Mouse (Mus musculus) forebrain, embryonic 14.5 days (tissue): Measurements from ENCODE around the gene Lsmem1. TPM values are rescaled to one million over a fixed set of nuclear protein-coding genes. Genes with fewer than 3 reads are reported as not detected.

Experiments used
- ATAC-seq: fragments of 200-750 bp; cut with Nextera tagmentation; 2 replicates; pipeline ENCODE4 v1.8.0; 2017; ENCODE audit warnings: mild to moderate bottlenecking, moderate library complexity
- DNase-seq: peaks from one replicate; pipeline ENCODE4 v3.0.0-alpha.2; 2015; ENCODE audit warnings: low spot score
- H3K27ac ChIP-seq: fragments of 300-500 bp; sonication (generic); 2 replicates; pipeline ENCODE4 v1.5.1; 2014; ENCODE audit warnings: low read depth, mild to moderate bottlenecking, control low read depth, low read length, moderate library complexity
- H3K27me3 ChIP-seq: fragments of 300-500 bp; sonication (generic); replicated peaks from 2 replicates; pipeline ENCODE4 v1.6.1; 2014; ENCODE audit warnings: low read length, control low read depth, mixed read lengths; ENCODE audit not compliant: control insufficient read depth, insufficient read depth
- H3K36me3 ChIP-seq: fragments of 300-500 bp; sonication (generic); 2 replicates; pipeline ENCODE4 v1.6.1; 2014; ENCODE audit warnings: low read length, control low read depth; ENCODE audit not compliant: control insufficient read depth, insufficient read depth
- H3K4me1 ChIP-seq: fragments of 300-500 bp; sonication (generic); 2 replicates; pipeline ENCODE4 v1.6.1; 2014; ENCODE audit warnings: antibody characterized with exemption, low read length, control low read depth; ENCODE audit not compliant: control insufficient read depth, insufficient read depth
- H3K4me2 ChIP-seq: fragments of 300-500 bp; sonication (generic); 2 replicates; pipeline ENCODE4 v1.6.1; 2014; ENCODE audit warnings: mild to moderate bottlenecking, control low read depth, low read length
- H3K4me3 ChIP-seq: fragments of 300-500 bp; sonication (generic); 2 replicates; pipeline ENCODE4 v1.5.1; 2014; ENCODE audit warnings: low read depth, low read length, control low read depth
- H3K9ac ChIP-seq: fragments of 300-500 bp; sonication (generic); 2 replicates; pipeline ENCODE4 v1.6.1; 2014; ENCODE audit warnings: mild to moderate bottlenecking, low read length, control low read depth, moderate library complexity
- H3K9me3 ChIP-seq: fragments of 300-500 bp; sonication (generic); replicated peaks from 2 replicates; pipeline ENCODE4 v1.6.1; 2016; ENCODE audit warnings: low read length, control low read depth, mixed read lengths; ENCODE audit not compliant: control insufficient read depth
- WGBS: fragments of 180-500 bp; shearing (Covaris S2); extraction: QIAGEN DNeasy Blood & Tissue Kit; methylation state at CpG from one replicate; pipeline ENCODE4 v1.1.7; 2014; 5-methylcytosine and 5-hydroxymethylcytosine counted together
- polyA plus RNA-seq: library from polyadenylated mRNA; unstranded; fragments of >200 nt; fragmentation: Nextera tagmentation; extraction: Ambion mirVana; gene quantifications from 2 replicates; pipeline ENCODE4 v1.2.1, GENCODE M21; 2014

The Lsmem1 gene
- not detected in 2 replicates for polyA plus RNA-seq

GRCm38 (mm10) chr12:40199302-40199701, at the start of gene Lsmem1:
Lsmem1 (minus strand) TSS chr12:40199490.
- Histone ChIP-seq H3K9ac (no peak within 1 kb of the TSS), H3K4me2 (no peak within 1 kb of the TSS), H3K9me3 (no peaks in the 10 kb centered on the region), H3K36me3 (peaks cover 27% of the 10 kb centered on the region), H3K27ac (no peak within 1 kb of the TSS), H3K4me3 (no peak within 1 kb of the TSS), H3K27me3 (no peaks in the 10 kb centered on the region), H3K4me1 (no peaks in the 10 kb centered on the region)
- 87% methylated on average over 8 of the region's 8 CpGs for WGBS
- ATAC-seq (peak; percentile 44; the same call in 1 of the 2 replicates), DNase-seq (no peak)

- no peaks in the 10 kb centered on the region for H3K9me3 ChIP-seq
- ATAC-seq: no peak
- H3K4me1 ChIP-seq: no peaks in the 10 kb centered on the region; the same call in 1 of the 2 replicates
- H3K27me3 ChIP-seq: no peaks in the 10 kb centered on the region
- no peak within 1 kb of the TSS for H3K4me2 ChIP-seq
- no peaks in the 10 kb centered on the region for H3K36me3 ChIP-seq
- 67% methylated on average over 5 of the region's 5 CpGs for WGBS
- DNase-seq: no peak
- H3K4me3 ChIP-seq: no peak within 1 kb of the TSS
- H3K27ac ChIP-seq: no peak within 1 kb of the TSS
- no peak within 1 kb of the TSS for H3K9ac ChIP-seq
Observed at GRCm38 (mm10) chr12:40248454-40249180, 49.3 kb upstream of the Lsmem1 start, which contains the start of gene Ifrd1. Ifrd1 (minus strand) TSS chr12:40248504.

GRCm38 (mm10) chr12:40247976-40248375, 48.7 kb upstream of the Lsmem1 start:
- DNase-seq: no peak
- H3K4me2 ChIP-seq: no peak overlapping the region
- WGBS: 73% methylated on average over 6 of the region's 6 CpGs
- no peaks in the 10 kb centered on the region for H3K9me3 ChIP-seq
- no peaks in the 10 kb centered on the region for H3K36me3 ChIP-seq
- no peak for ATAC-seq
- no peak overlapping the region for H3K4me3 ChIP-seq
- no peak overlapping the region for H3K27ac ChIP-seq
- no peaks in the 10 kb centered on the region; the same call in 1 of the 2 replicates for H3K4me1 ChIP-seq
- no peaks in the 10 kb centered on the region for H3K27me3 ChIP-seq
- H3K9ac ChIP-seq: no peak overlapping the region

GRCm38 (mm10) chr12:40247384-40247783, 48.1 kb upstream of the Lsmem1 start:
- no peak for ATAC-seq
- WGBS: 87% methylated on average over 4 of the region's 4 CpGs

GRCm38 (mm10) chr12:40245434-40245970, 46.2 kb upstream of the Lsmem1 start:
- Histone ChIP-seq H3K4me1 (no peaks in the 10 kb centered on the region; the same call in 1 of the 2 replicates), H3K4me3 (no peak overlapping the region), H3K27me3 (no peaks in the 10 kb centered on the region), H3K36me3 (no peaks in the 10 kb centered on the region), H3K9ac (no peak overlapping the region), H3K4me2 (no peak overlapping the region), H3K27ac (no peak overlapping the region), H3K9me3 (no peaks in the 10 kb centered on the region)
- DNase-seq: no peak
- WGBS: 93% methylated on average over 7 of the region's 7 CpGs
- ATAC-seq: no peak

More at GRCm38 (mm10) chr12:40247384-40247783, 48.1 kb upstream of the Lsmem1 start:
- no peaks in the 10 kb centered on the region for H3K36me3 ChIP-seq
- H3K4me2 ChIP-seq: no peak overlapping the region
- no peaks in the 10 kb centered on the region; the same call in 1 of the 2 replicates for H3K4me1 ChIP-seq
- no peaks in the 10 kb centered on the region for H3K27me3 ChIP-seq
- H3K9me3 ChIP-seq: no peaks in the 10 kb centered on the region
- H3K27ac ChIP-seq: no peak overlapping the region
- H3K4me3 ChIP-seq: no peak overlapping the region
- DNase-seq: no peak
- no peak overlapping the region for H3K9ac ChIP-seq

- H3K4me2 ChIP-seq: no peak overlapping the region
- no peaks in the 10 kb centered on the region for H3K27me3 ChIP-seq
- ATAC-seq (no peak), DNase-seq (no peak)
- H3K9me3 ChIP-seq: no peaks in the 10 kb centered on the region
- no peak overlapping the region for H3K27ac ChIP-seq
- no peak overlapping the region for H3K4me3 ChIP-seq
- H3K9ac ChIP-seq: no peak overlapping the region
- WGBS: 92% methylated on average over 5 of the region's 5 CpGs
- no peaks in the 10 kb centered on the region; the same call in 1 of the 2 replicates for H3K4me1 ChIP-seq
- no peaks in the 10 kb centered on the region for H3K36me3 ChIP-seq
Observed at GRCm38 (mm10) chr12:40244926-40245325, 45.6 kb upstream of the Lsmem1 start.

GRCm38 (mm10) chr12:40243821-40244221, 44.5 kb upstream of the Lsmem1 start:
- Histone ChIP-seq H3K4me1 (no peaks in the 10 kb centered on the region; the same call in 1 of the 2 replicates), H3K4me2 (no peak overlapping the region; the same call in 1 of the 2 replicates), H3K9me3 (no peaks in the 10 kb centered on the region), H3K27ac (no peak overlapping the region), H3K36me3 (no peaks in the 10 kb centered on the region), H3K9ac (no peak overlapping the region), H3K4me3 (no peak overlapping the region), H3K27me3 (no peaks in the 10 kb centered on the region)
- 24% methylated on average over 11 of the region's 11 CpGs for WGBS
- DNase-seq (peak; percentile 78), ATAC-seq (peak; percentile 75)

- no peaks in the 10 kb centered on the region for H3K36me3 ChIP-seq
- H3K9me3 ChIP-seq: no peaks in the 10 kb centered on the region
- DNase-seq (no peak), ATAC-seq (no peak; the same call in 1 of the 2 replicates)
- no peaks in the 10 kb centered on the region; the same call in 1 of the 2 replicates for H3K4me1 ChIP-seq
- no peak overlapping the region for H3K4me2 ChIP-seq
- 85% methylated on average over 4 of the region's 4 CpGs for WGBS
- H3K4me3 ChIP-seq: no peak overlapping the region
- no peak overlapping the region for H3K27ac ChIP-seq
- no peaks in the 10 kb centered on the region for H3K27me3 ChIP-seq
- no peak overlapping the region for H3K9ac ChIP-seq
Observed at GRCm38 (mm10) chr12:40243241-40243640, 44.0 kb upstream of the Lsmem1 start.

GRCm38 (mm10) chr12:40239161-40239560, 39.9 kb upstream of the Lsmem1 start:
- H3K4me2 ChIP-seq: no peak overlapping the region
- H3K4me1 ChIP-seq: no peaks in the 10 kb centered on the region; the same call in 1 of the 2 replicates
- H3K4me3 ChIP-seq: no peak overlapping the region
- 93% methylated on average over 7 of the region's 7 CpGs for WGBS
- ATAC-seq: no peak
- no peak overlapping the region for H3K27ac ChIP-seq
- no peaks in the 10 kb centered on the region for H3K27me3 ChIP-seq
- no peak for DNase-seq
- no peak overlapping the region for H3K9ac ChIP-seq
- H3K9me3 ChIP-seq: no peaks in the 10 kb centered on the region
- no peaks in the 10 kb centered on the region for H3K36me3 ChIP-seq
